Comparison of ENCODE assay signal across 13 mouse cellular contexts in genomic region chr7:70699391-70699790, GRCm38 (mm10).
"Had no signal": no experiment of that assay in that cellular context is flagged by ENCODE, and none has a peak within 500 bp of the region (broad histone marks: within the 10 kb centered on the region; RNA-seq: fewer than 3 reads in every experiment).

No protein-coding gene starts in this region.

- H3K36me3 ChIP-seq: liver, embryonic 15.5 days had no signal

- H3K4me3 ChIP-seq: layer of hippocampus, adult 2 months; liver, embryonic 15.5 days had no signal

- ATAC-seq: lung, postnatal 0 days had no signal

- H3K27me3 ChIP-seq: liver, embryonic 15.5 days had no signal

- DNase-seq: kidney, adult 8-10 months; kidney, postnatal 36 days; left cerebral cortex, postnatal 4 days; lung, adult 2 months; lung, postnatal 36 days; right cerebral cortex, postnatal 25 days; thymus, postnatal 4 days had no signal

- H3K4me2 ChIP-seq: liver, embryonic 11.5 days; liver, embryonic 15.5 days had no signal

- H3K9me3 ChIP-seq: liver, embryonic 15.5 days had no signal

- H3K27ac ChIP-seq: kidney, postnatal 0 days; layer of hippocampus, adult 2 months; liver, embryonic 15.5 days; stomach, postnatal 0 days had no signal

- H3K9ac ChIP-seq: liver, embryonic 15.5 days had no signal

- H3K4me1 ChIP-seq: liver, embryonic 15.5 days had no signal
